Mouse (Mus musculus) midbrain, embryonic 15.5 days (tissue): Measurements from ENCODE around the gene Kif17. TPM values are rescaled to one million over a fixed set of nuclear protein-coding genes. Genes with fewer than 3 reads are reported as not detected.
A peak's percentile ranks its signal among the peaks of the same experiment; 100 is the strongest.

Experiments
- ATAC-seq: fragments of 200-750 bp; cut with Nextera tagmentation; replicated peaks from 2 replicates; pipeline ENCODE4 v1.8.0; 2017; ENCODE audit warnings: moderate TSS enrichment
- H3K27ac ChIP-seq: fragments of 300-500 bp; sonication (generic); 2 replicates; pipeline ENCODE4 v1.5.1; 2015; ENCODE audit warnings: mild to moderate bottlenecking, inconsistent platforms
- H3K27me3 ChIP-seq: fragments of 300-500 bp; sonication (generic); replicated peaks from 2 replicates; pipeline ENCODE4 v1.6.1; 2015; ENCODE audit warnings: inconsistent platforms
- H3K36me3 ChIP-seq: fragments of 300-500 bp; sonication (generic); replicated peaks from 2 replicates; pipeline ENCODE4 v1.6.1; 2015; ENCODE audit warnings: inconsistent platforms
- H3K4me1 ChIP-seq: fragments of 300-500 bp; sonication (generic); 2 replicates; pipeline ENCODE4 v1.6.1; 2015; ENCODE audit warnings: inconsistent platforms
- H3K4me2 ChIP-seq: fragments of 300-500 bp; sonication (generic); 2 replicates; pipeline ENCODE4 v1.6.1; 2015; ENCODE audit warnings: inconsistent platforms, mild to moderate bottlenecking, moderate library complexity
- H3K4me3 ChIP-seq: fragments of 300-500 bp; sonication (generic); 2 replicates; pipeline ENCODE4 v1.5.1; 2015; ENCODE audit warnings: mild to moderate bottlenecking, inconsistent platforms
- H3K9ac ChIP-seq: fragments of 300-500 bp; sonication (generic); 2 replicates; pipeline ENCODE4 v1.6.1; 2015; ENCODE audit warnings: mild to moderate bottlenecking, inconsistent platforms
- H3K9me3 ChIP-seq: fragments of 300-500 bp; sonication (generic); 2 replicates; pipeline ENCODE4 v1.6.1; 2016; ENCODE audit warnings: inconsistent platforms
- WGBS: fragments of 180-500 bp; shearing (Covaris S2); methylation state at CpG from one replicate; pipeline ENCODE4 v1.1.7; 2015; ENCODE audit warnings: mixed read lengths; 5-methylcytosine and 5-hydroxymethylcytosine counted together
- polyA plus RNA-seq: library from polyadenylated mRNA; unstranded; fragments of >200 nt; fragmentation: Nextera tagmentation; extraction: Ambion mirVana; gene quantifications from 2 replicates; pipeline ENCODE4 v1.2.1, GENCODE M21; 2015

Kif17 gene
- polyA plus RNA-seq, 1 experiment from 2014 or later = 3.8 TPM

GRCm38 (mm10) chr4:138220761-138221160, 29.5 kb upstream of the Kif17 start:
- no peak for ATAC-seq
- H3K9me3 ChIP-seq = no peaks in the 10 kb centered on the region
- H3K27ac ChIP-seq = no peak overlapping the region
- WGBS = 89% methylated on average over 7 of the region's 7 CpGs
- H3K4me2 ChIP-seq = no peak overlapping the region
- H3K27me3 ChIP-seq = no peaks in the 10 kb centered on the region
- H3K4me1 ChIP-seq = peaks cover 30% of the 10 kb centered on the region
- H3K36me3 ChIP-seq = peaks cover 20% of the 10 kb centered on the region
- no peak overlapping the region for H3K4me3 ChIP-seq
- no peak overlapping the region for H3K9ac ChIP-seq

- no peak overlapping the region for H3K27ac ChIP-seq
- H3K9ac ChIP-seq = no peak overlapping the region
- H3K4me3 ChIP-seq = no peak overlapping the region
- 92% methylated on average over 5 of the region's 5 CpGs for WGBS
- ATAC-seq = no peak
- no peak overlapping the region for H3K4me2 ChIP-seq
- peaks cover 27% of the 10 kb centered on the region for H3K36me3 ChIP-seq
- H3K4me1 ChIP-seq = peaks cover 27% of the 10 kb centered on the region
- no peaks in the 10 kb centered on the region for H3K27me3 ChIP-seq
- no peaks in the 10 kb centered on the region for H3K9me3 ChIP-seq
Measured at GRCm38 (mm10) chr4:138221406-138221805, 28.8 kb upstream of the Kif17 start.

GRCm38 (mm10) chr4:138222396-138222795, 27.8 kb upstream of the Kif17 start:
- H3K9ac ChIP-seq = no peak overlapping the region
- ATAC-seq = no peak
- H3K27ac ChIP-seq = no peak overlapping the region
- no peak overlapping the region for H3K4me2 ChIP-seq
- H3K36me3 ChIP-seq = peaks cover 30% of the 10 kb centered on the region
- 88% methylated on average over 5 of the region's 5 CpGs for WGBS
- no peaks in the 10 kb centered on the region for H3K9me3 ChIP-seq
- H3K27me3 ChIP-seq = no peaks in the 10 kb centered on the region
- H3K4me3 ChIP-seq = no peak overlapping the region
- H3K4me1 ChIP-seq = peaks cover 27% of the 10 kb centered on the region

GRCm38 (mm10) chr4:138223623-138224022, 26.6 kb upstream of the Kif17 start:
- H3K36me3 ChIP-seq = peaks cover 41% of the 10 kb centered on the region
- no peak overlapping the region for H3K4me3 ChIP-seq
- H3K9ac ChIP-seq = no peak overlapping the region
- 90% methylated on average over 10 of the region's 10 CpGs for WGBS
- no peaks in the 10 kb centered on the region for H3K9me3 ChIP-seq
- peaks cover 18% of the 10 kb centered on the region for H3K4me1 ChIP-seq
- no peak for ATAC-seq
- no peak overlapping the region for H3K4me2 ChIP-seq
- H3K27ac ChIP-seq = no peak overlapping the region
- no peaks in the 10 kb centered on the region for H3K27me3 ChIP-seq

GRCm38 (mm10) chr4:138246756-138247665, 3.2 kb upstream of the Kif17 start:
- H3K27ac ChIP-seq = no peak overlapping the region
- WGBS = 63% methylated on average over 27 of the region's 27 CpGs

GRCm38 (mm10) chr4:138251819-138252218, 1.6 kb downstream of the Kif17 start:
- Histone ChIP-seq H3K4me2 (peak overlapping the region; percentile 94), H3K27me3 (peaks cover 3% of the 10 kb centered on the region; the same call in 1 of the 2 replicates), H3K4me1 (peaks cover 38% of the 10 kb centered on the region), H3K9ac (peak overlapping the region; percentile 63), H3K9me3 (no peaks in the 10 kb centered on the region), H3K27ac (no peak overlapping the region), H3K36me3 (no peaks in the 10 kb centered on the region), H3K4me3 (peak overlapping the region; percentile 67)
- under 1% methylated on average over 14 of the region's 14 CpGs for WGBS
- ATAC-seq = no peak

More at GRCm38 (mm10) chr4:138246756-138247665, 3.2 kb upstream of the Kif17 start:
- Histone ChIP-seq H3K36me3 (peaks cover 30% of the 10 kb centered on the region), H3K9ac (no peak overlapping the region), H3K4me1 (peaks cover 28% of the 10 kb centered on the region), H3K9me3 (no peaks in the 10 kb centered on the region), H3K4me3 (no peak overlapping the region), H3K27me3 (no peaks in the 10 kb centered on the region), H3K4me2 (no peak overlapping the region)
- no peak for ATAC-seq

GRCm38 (mm10) chr4:138252231-138252630, 2.0 kb downstream of the Kif17 start:
- Histone ChIP-seq H3K4me1 (peaks cover 38% of the 10 kb centered on the region), H3K9me3 (no peaks in the 10 kb centered on the region), H3K4me3 (peak overlapping the region; percentile 67), H3K9ac (peak overlapping the region; percentile 63), H3K36me3 (no peaks in the 10 kb centered on the region), H3K4me2 (peak overlapping the region; percentile 94), H3K27ac (no peak overlapping the region), H3K27me3 (peaks cover 3% of the 10 kb centered on the region; the same call in 1 of the 2 replicates)
- ATAC-seq = no peak
- WGBS = 21% methylated on average over 5 of the region's 5 CpGs

- Histone ChIP-seq H3K27ac (no peak overlapping the region), H3K4me3 (no peak overlapping the region), H3K36me3 (no peaks in the 10 kb centered on the region), H3K4me1 (peaks cover 14% of the 10 kb centered on the region), H3K9ac (no peak overlapping the region), H3K27me3 (peaks cover 3% of the 10 kb centered on the region; the same call in 1 of the 2 replicates), H3K9me3 (no peaks in the 10 kb centered on the region), H3K4me2 (no peak overlapping the region)
- no peak for ATAC-seq
- WGBS = 82% methylated on average over 22 of the region's 22 CpGs
Measured at GRCm38 (mm10) chr4:138257116-138257687, 7.0 kb downstream of the Kif17 start.

GRCm38 (mm10) chr4:138258663-138259062, 8.4 kb downstream of the Kif17 start:
- no peak for ATAC-seq
- Histone ChIP-seq H3K4me3 (no peak overlapping the region), H3K27ac (no peak overlapping the region), H3K4me1 (peaks cover 12% of the 10 kb centered on the region), H3K36me3 (no peaks in the 10 kb centered on the region), H3K4me2 (no peak overlapping the region), H3K27me3 (peaks cover 5% of the 10 kb centered on the region; the same call in 1 of the 2 replicates), H3K9me3 (no peaks in the 10 kb centered on the region), H3K9ac (no peak overlapping the region)
- 90% methylated on average over 7 of the region's 7 CpGs for WGBS

- Histone ChIP-seq H3K27me3 (0 out of 2 replicates have a peak, but pooled peaks cover 9% of the 10 kb centered on the region), H3K36me3 (no peaks in the 10 kb centered on the region), H3K27ac (no peak overlapping the region), H3K4me3 (no peak overlapping the region), H3K4me2 (no peak overlapping the region), H3K4me1 (peaks cover 12% of the 10 kb centered on the region), H3K9me3 (no peaks in the 10 kb centered on the region), H3K9ac (no peak overlapping the region)
- no peak for ATAC-seq
- whole genome bisulfite sequencing = 83% methylated on average over 5 of the region's 5 CpGs
Measured at GRCm38 (mm10) chr4:138259482-138259881, 9.2 kb downstream of the Kif17 start.

- under 1% methylated on average over 77 of the region's 78 CpGs for WGBS
- Histone ChIP-seq H3K27me3 (0 out of 2 replicates have a peak, but pooled peaks cover 10% of the 10 kb centered on the region), H3K27ac (peak overlapping the region; percentile 76), H3K4me2 (peak overlapping the region; percentile 94), H3K36me3 (no peaks in the 10 kb centered on the region), H3K9me3 (no peaks in the 10 kb centered on the region), H3K4me3 (peak overlapping the region; percentile 75), H3K4me1 (peaks cover 12% of the 10 kb centered on the region), H3K9ac (peak overlapping the region; percentile 44)
- peak; percentile 91 for ATAC-seq
Measured at GRCm38 (mm10) chr4:138261843-138262681, 11.8 kb downstream of the Kif17 start.

- no peak overlapping the region for H3K4me2 ChIP-seq
- no peak for ATAC-seq
- H3K9me3 ChIP-seq = no peaks in the 10 kb centered on the region
- H3K36me3 ChIP-seq = no peaks in the 10 kb centered on the region
- 92% methylated on average over 10 of the region's 10 CpGs for WGBS
- H3K27me3 ChIP-seq = 0 out of 2 replicates have a peak, but pooled peaks cover 10% of the 10 kb centered on the region
- no peak overlapping the region for H3K4me3 ChIP-seq
- H3K27ac ChIP-seq = no peak overlapping the region
- H3K4me1 ChIP-seq = peaks cover 11% of the 10 kb centered on the region
- H3K9ac ChIP-seq = no peak overlapping the region
Measured at GRCm38 (mm10) chr4:138267869-138268268, 17.6 kb downstream of the Kif17 start.
